Mouse (Mus musculus) ES-CJ7 (cell line): Measurements from ENCODE around the gene Dnajc1.

ENCODE experiments used
- DNase-seq: peaks from one replicate; pipeline ENCODE4 v3.0.0; 2011; ENCODE audit warnings: low read depth, low spot score

The Dnajc1 gene

GRCm38 (mm10) chr2:18195691-18196396, 196.8 kb downstream of the Dnajc1 start:
- no peak for DNase-seq

- DNase-seq: no peak
These were observed 197.3 kb downstream of the Dnajc1 start for GRCm38 (mm10) chr2:18195285-18195684.

GRCm38 (mm10) chr2:18188367-18188766, 204.3 kb downstream of the Dnajc1 start:
- no peak for DNase-seq

GRCm38 (mm10) chr2:18183079-18183478, 209.6 kb downstream of the Dnajc1 start:
- DNase-seq: no peak

- no peak for DNase-seq
These were observed 211.0 kb downstream of the Dnajc1 start for GRCm38 (mm10) chr2:18181631-18182030.

GRCm38 (mm10) chr2:18180323-18180722, 212.3 kb downstream of the Dnajc1 start:
- DNase-seq: no peak

- DNase-seq: no peak
These were observed 216.4 kb downstream of the Dnajc1 start for GRCm38 (mm10) chr2:18176235-18176634.

- no peak for DNase-seq
These were observed 217.4 kb downstream of the Dnajc1 start for GRCm38 (mm10) chr2:18175234-18175633.

GRCm38 (mm10) chr2:18169174-18169948, 223.3 kb downstream of the Dnajc1 start:
- no peak for DNase-seq

GRCm38 (mm10) chr2:18165511-18165910, 227.1 kb downstream of the Dnajc1 start:
- DNase-seq: no peak

- DNase-seq: no peak
These were observed 231.6 kb downstream of the Dnajc1 start for GRCm38 (mm10) chr2:18160992-18161391.

GRCm38 (mm10) chr2:18159426-18159825, 233.2 kb downstream of the Dnajc1 start:
- DNase-seq: no peak

GRCm38 (mm10) chr2:18156131-18156530, 236.5 kb downstream of the Dnajc1 start:
- no peak for DNase-seq
